Mouse (Mus musculus): Measurements from ENCODE around the gene Sema4a. TPM values are rescaled to one million over a fixed set of nuclear protein-coding genes. Genes with fewer than 3 reads are reported as not detected.
"Not testable (repeated sequence)": the region's sequence is repeated elsewhere in the genome, so short reads cannot be mapped to it uniquely, and the experiment has no call there.

The Sema4a gene
- polyA plus RNA-seq, 1 experiment from 2014 or later, result 32.8 TPM

- Histone ChIP-seq H3K9me3 (ENCODE audit: control insufficient read depth, low read length) (no peaks in the 10 kb centered on the region), H3K36me3 (ENCODE audit: control insufficient read depth, insufficient read depth, low read length) (peaks cover 10% of the 10 kb centered on the region), H3K9ac (ENCODE audit: low read depth, low read length) (no peak overlapping the region), H3K4me1 (ENCODE audit: control insufficient read depth, insufficient read depth, low read depth, low read length) (peaks cover 3% of the 10 kb centered on the region), H3K4me3 (ENCODE audit: low read length) (no peak overlapping the region), H3K4me2 (ENCODE audit: low read length) (no peak overlapping the region), H3K27me3 (replicated peaks; ENCODE audit: control insufficient read depth, insufficient read depth, low read length) (no peaks in the 10 kb centered on the region), H3K27ac (ENCODE audit: low read depth, low read length) (no peak overlapping the region)
- 74% methylated on average over 7 of the region's 7 CpGs for WGBS
- ATAC-seq, result no peak
These were observed 18.1 kb downstream of the Sema4a start for GRCm38 (mm10) chr3:88442888-88443287.

GRCm38 (mm10) chr3:88442488-88442887, 18.5 kb downstream of the Sema4a start:
- Histone ChIP-seq H3K27ac (ENCODE audit: low read depth, low read length) (no peak overlapping the region), H3K4me3 (ENCODE audit: low read length) (no peak overlapping the region), H3K9ac (ENCODE audit: low read depth, low read length) (no peak overlapping the region), H3K36me3 (ENCODE audit: control insufficient read depth, insufficient read depth, low read length) (peaks cover 10% of the 10 kb centered on the region), H3K27me3 (replicated peaks; ENCODE audit: control insufficient read depth, insufficient read depth, low read length) (no peaks in the 10 kb centered on the region), H3K9me3 (ENCODE audit: control insufficient read depth, low read length) (no peaks in the 10 kb centered on the region), H3K4me2 (ENCODE audit: low read length) (no peak overlapping the region), H3K4me1 (ENCODE audit: control insufficient read depth, insufficient read depth, low read depth, low read length) (peaks cover 3% of the 10 kb centered on the region)
- ATAC-seq, result no peak
- WGBS, result 86% methylated on average over 12 of the region's 12 CpGs

GRCm38 (mm10) chr3:88440500-88441381, 20.2 kb downstream of the Sema4a start:
- 21% methylated on average over 27 of the region's 27 CpGs for WGBS
- Histone ChIP-seq H3K4me1 (ENCODE audit: control insufficient read depth, insufficient read depth, low read depth, low read length) (peaks cover 3% of the 10 kb centered on the region), H3K27ac (ENCODE audit: low read depth, low read length) (no peak overlapping the region), H3K4me2 (ENCODE audit: low read length) (peak overlapping the region; percentile 19; the same call in 1 of the 2 replicates), H3K9me3 (ENCODE audit: control insufficient read depth, low read length) (no peaks in the 10 kb centered on the region), H3K9ac (ENCODE audit: low read depth, low read length) (0 out of 2 replicates have a peak overlapping the region, but pooled peaks have one; percentile 17), H3K36me3 (ENCODE audit: control insufficient read depth, insufficient read depth, low read length) (peaks cover 13% of the 10 kb centered on the region), H3K27me3 (replicated peaks; ENCODE audit: control insufficient read depth, insufficient read depth, low read length) (no peaks in the 10 kb centered on the region), H3K4me3 (ENCODE audit: low read length) (no peak overlapping the region)
- peak; percentile 31 for ATAC-seq

- H3K4me1 ChIP-seq (ENCODE audit: control insufficient read depth, insufficient read depth, low read depth, low read length), result peaks cover 3% of the 10 kb centered on the region
- H3K27ac ChIP-seq (ENCODE audit: low read depth, low read length), result no peak overlapping the region
- H3K27me3 ChIP-seq (replicated peaks; ENCODE audit: control insufficient read depth, insufficient read depth, low read length), result no peaks in the 10 kb centered on the region
- no peak overlapping the region for H3K4me3 ChIP-seq (ENCODE audit: low read length)
- H3K9me3 ChIP-seq (ENCODE audit: control insufficient read depth, low read length), result no peaks in the 10 kb centered on the region
- 35% methylated on average over 4 of the region's 4 CpGs for WGBS
- no peak overlapping the region for H3K4me2 ChIP-seq (ENCODE audit: low read length)
- no peak overlapping the region for H3K9ac ChIP-seq (ENCODE audit: low read depth, low read length)
- ATAC-seq, result no peak
- peaks cover 13% of the 10 kb centered on the region for H3K36me3 ChIP-seq (ENCODE audit: control insufficient read depth, insufficient read depth, low read length)
These were observed 21.4 kb downstream of the Sema4a start for GRCm38 (mm10) chr3:88439582-88439981.

GRCm38 (mm10) chr3:88437454-88437853, 23.5 kb downstream of the Sema4a start:
- no peaks in the 10 kb centered on the region for H3K9me3 ChIP-seq (ENCODE audit: control insufficient read depth, low read length)
- H3K27me3 ChIP-seq (replicated peaks; ENCODE audit: control insufficient read depth, insufficient read depth, low read length), result no peaks in the 10 kb centered on the region
- peak overlapping the region; percentile 51; the same call in 1 of the 2 replicates for H3K4me2 ChIP-seq (ENCODE audit: low read length)
- 79% methylated on average over 10 of the region's 10 CpGs for WGBS
- peaks cover 9% of the 10 kb centered on the region for H3K36me3 ChIP-seq (ENCODE audit: control insufficient read depth, insufficient read depth, low read length)
- H3K4me3 ChIP-seq (ENCODE audit: low read length), result no peak overlapping the region
- ATAC-seq, result no peak
- H3K27ac ChIP-seq (ENCODE audit: low read depth, low read length), result no peak overlapping the region
- no peak overlapping the region for H3K9ac ChIP-seq (ENCODE audit: low read depth, low read length)
- peaks cover 3% of the 10 kb centered on the region for H3K4me1 ChIP-seq (ENCODE audit: control insufficient read depth, insufficient read depth, low read depth, low read length)

- Histone ChIP-seq H3K4me1 (ENCODE audit: control insufficient read depth, insufficient read depth, low read depth, low read length) (peaks cover 3% of the 10 kb centered on the region), H3K27ac (ENCODE audit: low read depth, low read length) (no peak overlapping the region), H3K9ac (ENCODE audit: low read depth, low read length) (peak overlapping the region; percentile 47; the same call in 1 of the 2 replicates), H3K9me3 (ENCODE audit: control insufficient read depth, low read length) (no peaks in the 10 kb centered on the region), H3K4me2 (ENCODE audit: low read length) (peak overlapping the region; percentile 51), H3K4me3 (ENCODE audit: low read length) (peak overlapping the region; percentile 24), H3K36me3 (ENCODE audit: control insufficient read depth, insufficient read depth, low read length) (peaks cover 9% of the 10 kb centered on the region), H3K27me3 (replicated peaks; ENCODE audit: control insufficient read depth, insufficient read depth, low read length) (no peaks in the 10 kb centered on the region)
- ATAC-seq, result peak; percentile 87
- 11% methylated on average over 28 of the region's 29 CpGs for WGBS
These were observed 24.4 kb downstream of the Sema4a start for GRCm38 (mm10) chr3:88436395-88437201.

GRCm38 (mm10) chr3:88435515-88435914, 25.5 kb downstream of the Sema4a start:
- Histone ChIP-seq H3K4me1 (ENCODE audit: control insufficient read depth, insufficient read depth, low read depth, low read length) (no peaks in the 10 kb centered on the region; the same call in 1 of the 2 replicates), H3K4me3 (ENCODE audit: low read length) (no peak overlapping the region), H3K27ac (ENCODE audit: low read depth, low read length) (no peak overlapping the region), H3K27me3 (replicated peaks; ENCODE audit: control insufficient read depth, insufficient read depth, low read length) (no peaks in the 10 kb centered on the region), H3K36me3 (ENCODE audit: control insufficient read depth, insufficient read depth, low read length) (peaks cover 9% of the 10 kb centered on the region), H3K9ac (ENCODE audit: low read depth, low read length) (no peak overlapping the region), H3K4me2 (ENCODE audit: low read length) (no peak overlapping the region), H3K9me3 (ENCODE audit: control insufficient read depth, low read length) (no peaks in the 10 kb centered on the region)
- WGBS, result 67% methylated on average over 10 of the region's 10 CpGs
- no peak for ATAC-seq

GRCm38 (mm10) chr3:88428639-88429038, 32.3 kb downstream of the Sema4a start:
- H3K9me3 ChIP-seq (ENCODE audit: control insufficient read depth, low read length); H3K4me2 ChIP-seq (ENCODE audit: low read length); H3K27me3 ChIP-seq (replicated peaks; ENCODE audit: control insufficient read depth, insufficient read depth, low read length); H3K27ac ChIP-seq (ENCODE audit: low read depth, low read length); H3K4me3 ChIP-seq (ENCODE audit: low read length); ATAC-seq; H3K4me1 ChIP-seq (ENCODE audit: control insufficient read depth, insufficient read depth, low read depth, low read length); H3K36me3 ChIP-seq (ENCODE audit: control insufficient read depth, insufficient read depth, low read length); H3K9ac ChIP-seq (ENCODE audit: low read depth, low read length): not testable (repeated sequence)
- 73% methylated on average over 8 of the region's 8 CpGs for WGBS

- 88% methylated on average over 4 of the region's 4 CpGs for WGBS
- H3K4me2 ChIP-seq (ENCODE audit: low read length), result no peak overlapping the region
- no peaks in the 10 kb centered on the region for H3K9me3 ChIP-seq (ENCODE audit: control insufficient read depth, low read length)
- no peaks in the 10 kb centered on the region for H3K27me3 ChIP-seq (replicated peaks; ENCODE audit: control insufficient read depth, insufficient read depth, low read length)
- peaks cover 16% of the 10 kb centered on the region for H3K4me1 ChIP-seq (ENCODE audit: control insufficient read depth, insufficient read depth, low read depth, low read length)
- H3K9ac ChIP-seq (ENCODE audit: low read depth, low read length), result no peak overlapping the region
- no peak overlapping the region for H3K27ac ChIP-seq (ENCODE audit: low read depth, low read length)
- no peak overlapping the region for H3K4me3 ChIP-seq (ENCODE audit: low read length)
- no peak for ATAC-seq
- no peaks in the 10 kb centered on the region for H3K36me3 ChIP-seq (ENCODE audit: control insufficient read depth, insufficient read depth, low read length)
These were observed 33.6 kb downstream of the Sema4a start for GRCm38 (mm10) chr3:88427342-88427905.
